Mouse (Mus musculus): ENCODE data around the gene Ap5s1. TPM values are rescaled to one million over a fixed set of nuclear protein-coding genes. Genes with fewer than 3 reads are reported as not detected.

The Ap5s1 gene
- polyA plus RNA-seq, 1 experiment from 2014 or later: 22.2 TPM

DNA sequence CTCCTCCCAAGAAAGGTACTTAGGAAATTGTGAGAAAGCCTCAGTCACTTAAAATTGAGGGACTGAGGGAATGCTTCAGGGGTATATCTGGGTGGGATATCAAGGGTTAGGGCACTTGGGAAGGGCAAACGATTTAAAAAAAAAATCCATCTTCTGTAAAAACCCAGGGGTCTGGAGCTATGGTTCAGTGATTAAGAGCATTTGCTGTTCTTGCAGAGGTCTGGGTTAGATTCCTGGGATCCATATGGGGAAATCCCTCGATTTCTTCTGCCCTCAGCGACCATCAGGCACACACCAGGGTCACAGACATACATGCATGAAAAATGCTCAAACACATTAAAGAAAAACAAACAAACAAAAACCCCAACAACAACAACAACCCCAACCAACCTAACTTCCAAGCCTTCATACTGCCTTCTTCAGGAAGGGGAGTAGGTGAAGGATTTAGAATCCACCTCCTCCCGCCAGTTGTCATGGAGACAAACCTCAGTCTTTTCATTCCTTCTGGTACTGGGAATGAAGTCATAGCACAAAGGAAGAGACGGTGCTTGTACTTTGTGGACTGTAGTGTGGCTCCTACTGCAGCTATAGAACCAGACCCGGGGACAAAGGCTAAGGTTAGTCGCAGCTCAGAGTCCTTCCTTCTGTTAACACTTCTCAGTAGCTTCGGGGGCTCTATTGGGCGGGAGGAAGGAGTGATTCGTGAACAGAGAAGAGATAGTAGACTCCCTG, 54.8 kb downstream of the Ap5s1 start:
- DNase-seq (ENCODE audit: low spot score): no peak

DNA sequence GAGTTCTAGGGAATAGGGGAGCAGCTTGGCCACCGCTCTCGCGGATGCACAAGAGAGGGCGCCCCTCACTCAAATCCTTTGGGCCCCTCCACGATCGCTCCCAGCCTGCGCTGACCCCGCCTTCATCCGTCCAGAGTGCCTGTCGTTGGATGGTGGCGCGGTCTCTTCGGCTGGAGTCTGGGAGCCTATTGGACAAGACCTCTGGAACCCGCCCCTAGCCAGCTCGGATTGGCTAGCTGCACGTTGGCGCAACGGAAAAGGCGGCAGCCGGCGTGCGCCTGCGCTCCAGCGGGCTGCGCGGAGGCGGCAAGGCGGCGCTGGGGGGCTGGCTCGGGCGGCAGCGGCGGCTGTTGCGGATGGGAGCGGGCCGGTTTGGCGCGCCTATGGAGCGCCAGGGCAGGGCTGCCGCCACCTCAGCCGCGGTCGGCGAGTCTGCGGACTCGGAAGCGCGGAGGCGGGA, 55.4 kb downstream of the Ap5s1 start, which contains the start of gene Pank2:
TSS of gene Pank2 (plus strand) at position 283 of the 460 bp plus-strand sequence.
- DNase-seq (ENCODE audit: low spot score): peak; percentile 98

Other genes with a start within 250 kb of the Ap5s1 start
- gene Gfra4, start 164.0 kb upstream of the Ap5s1 start, polyA plus RNA-seq (2015; fragmentation: Nextera tagmentation; extraction: Ambion mirVana): 3.2 and 3.9 TPM in 2 replicates
- gene Adam33, start 143.3 kb upstream of the Ap5s1 start, polyA plus RNA-seq (2015; fragmentation: Nextera tagmentation; extraction: Ambion mirVana): 0.91 and 1.1 TPM in 2 replicates
- 0.56 and 0.63 TPM in 2 replicates for gene Siglec1, start 120.3 kb upstream of the Ap5s1 start, polyA plus RNA-seq (2015; fragmentation: Nextera tagmentation; extraction: Ambion mirVana)
- 1.7 and 2.3 TPM in 2 replicates for gene Hspa12b, start 79.8 kb upstream of the Ap5s1 start, polyA plus RNA-seq (2015; fragmentation: Nextera tagmentation; extraction: Ambion mirVana)
- not detected in 2 replicates for gene Gm11037, start 73.6 kb upstream of the Ap5s1 start, polyA plus RNA-seq (2015; fragmentation: Nextera tagmentation; extraction: Ambion mirVana)
- gene 1700037H04Rik, start 47.0 kb upstream of the Ap5s1 start, polyA plus RNA-seq (2015; fragmentation: Nextera tagmentation; extraction: Ambion mirVana): 47.8 and 50.6 TPM in 2 replicates
- gene Cenpb, start 27.0 kb upstream of the Ap5s1 start, polyA plus RNA-seq (2015; fragmentation: Nextera tagmentation; extraction: Ambion mirVana): 5.2 and 7.8 TPM in 2 replicates
- gene Cdc25b, start 20.1 kb upstream of the Ap5s1 start, polyA plus RNA-seq (2015; fragmentation: Nextera tagmentation; extraction: Ambion mirVana): 48.4 and 58.6 TPM in 2 replicates
- gene Spef1, start 19.8 kb upstream of the Ap5s1 start, polyA plus RNA-seq (2015; fragmentation: Nextera tagmentation; extraction: Ambion mirVana): 1.4 and 1.5 TPM in 2 replicates
- gene Mavs, start 27.0 kb downstream of the Ap5s1 start, polyA plus RNA-seq (2015; fragmentation: Nextera tagmentation; extraction: Ambion mirVana): 13.1 and 15.0 TPM in 2 replicates
- 48.6 and 52.5 TPM in 2 replicates for gene Pank2, start 55.4 kb downstream of the Ap5s1 start, polyA plus RNA-seq (2015; fragmentation: Nextera tagmentation; extraction: Ambion mirVana)
- gene Rnf24, start 145.8 kb downstream of the Ap5s1 start, polyA plus RNA-seq (2015; fragmentation: Nextera tagmentation; extraction: Ambion mirVana): 0.75 and 1.4 TPM in 2 replicates